Mouse (Mus musculus): ENCODE measurements around the gene Wbp2.
A peak's percentile ranks its signal among the peaks of the same experiment; 100 is the strongest.
"Not testable (repeated sequence)": the region's sequence is repeated elsewhere in the genome, so short reads cannot be mapped to it uniquely, and the experiment has no call there.

Wbp2 gene

DNA sequence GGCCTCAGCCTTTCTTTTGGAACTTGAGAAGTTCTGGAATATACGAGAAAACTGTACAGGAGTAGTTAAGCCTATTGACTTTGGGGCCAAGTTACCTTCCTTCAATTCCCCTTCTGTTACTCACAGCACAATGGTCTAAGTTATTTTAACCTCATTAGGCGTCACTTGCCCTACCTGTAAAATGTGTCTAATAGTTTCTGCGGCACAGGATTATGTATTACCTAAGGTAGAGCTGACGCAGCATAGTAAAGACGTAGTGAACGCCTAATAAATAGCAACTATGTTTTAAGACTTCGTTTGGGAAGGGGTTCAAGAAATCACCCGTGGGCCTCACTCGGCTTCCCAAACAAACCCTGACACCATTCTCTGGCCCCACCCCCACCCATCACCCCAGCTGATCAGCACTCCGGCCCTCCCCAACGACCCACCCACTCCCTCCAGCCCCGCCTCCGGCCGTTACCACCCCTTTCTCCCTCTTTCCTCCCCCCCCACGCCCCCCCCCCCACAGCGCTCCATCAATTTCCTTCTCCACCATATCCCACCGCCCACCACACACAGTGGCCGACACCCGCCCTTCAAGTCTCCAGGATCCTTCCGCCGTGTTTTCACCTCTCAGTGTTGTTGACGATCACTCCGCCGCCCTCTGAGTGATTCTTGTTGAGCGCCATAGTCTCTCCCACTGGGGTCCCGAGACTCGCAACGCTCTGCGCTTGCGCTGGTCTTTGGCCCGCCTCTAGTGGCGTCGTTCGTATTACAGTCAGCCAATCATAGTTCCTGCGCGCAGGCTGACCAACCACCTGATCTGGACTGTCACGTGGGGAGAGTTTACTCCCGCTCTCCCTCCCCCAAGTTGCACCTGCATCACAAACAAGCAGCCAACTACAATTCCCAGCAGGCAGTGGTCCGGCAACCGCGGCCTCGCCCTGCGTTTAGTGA, at the start of gene Wbp2:
Gene Wbp2, minus strand, starts transcription at position 738 of the 936 bp plus-strand sequence.
- DNase-seq = peak; percentile 99

DNA sequence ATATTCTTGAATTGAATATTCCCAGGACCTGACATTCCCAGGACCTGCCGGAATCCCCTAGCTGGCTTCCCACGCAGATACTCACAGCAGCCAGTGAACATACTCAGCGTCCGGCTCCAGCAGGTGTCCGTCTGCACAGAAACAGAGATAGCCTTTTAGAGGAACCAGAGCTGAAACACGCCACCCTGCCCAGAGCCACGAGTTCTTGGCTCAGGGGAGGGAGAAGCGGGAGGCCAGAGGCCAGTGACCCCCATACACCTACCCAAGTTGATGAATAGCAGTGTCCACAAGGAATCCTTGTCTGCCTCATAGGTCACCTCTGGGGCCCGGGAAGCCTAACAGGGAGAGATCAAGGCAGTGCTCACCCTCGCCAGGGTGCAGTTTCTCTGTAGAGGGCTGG, 47.4 kb upstream of the Wbp2 start:
- DNase-seq = no peak

DNA sequence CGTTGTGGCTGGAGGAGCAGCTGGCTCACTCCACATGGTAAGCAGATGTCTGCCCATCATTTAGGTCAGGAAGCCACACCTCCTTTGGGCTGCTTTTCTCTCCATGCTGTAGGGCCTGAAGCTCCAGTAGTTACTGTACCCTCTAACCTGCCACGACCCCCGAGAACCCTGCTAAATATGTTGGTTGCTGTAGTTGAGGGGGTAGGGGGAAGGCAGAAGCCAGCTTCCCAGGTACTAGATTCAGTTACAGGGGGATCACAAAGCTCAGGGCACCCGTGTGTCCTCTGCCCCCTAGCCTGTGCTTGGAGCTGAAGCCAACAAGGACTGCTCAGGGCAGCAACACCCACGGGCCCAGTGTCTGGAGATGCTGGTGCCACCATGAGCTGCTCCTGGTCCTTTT, 46.7 kb upstream of the Wbp2 start:
- DNase-seq = no peak

GRCm38 (mm10) chr11:116132366-116133333, 45.9 kb upstream of the Wbp2 start:
- peak; percentile 49 for DNase-seq

- peak; percentile 22 for DNase-seq
Measured at GRCm38 (mm10) chr11:116131349-116132170, 44.8 kb upstream of the Wbp2 start.

- DNase-seq = peak; percentile 94
Measured at GRCm38 (mm10) chr11:116130488-116131205, 43.9 kb upstream of the Wbp2 start, which contains the start of gene Trim65. Gene Trim65 (minus strand): TSS chr11:116131128.

DNA sequence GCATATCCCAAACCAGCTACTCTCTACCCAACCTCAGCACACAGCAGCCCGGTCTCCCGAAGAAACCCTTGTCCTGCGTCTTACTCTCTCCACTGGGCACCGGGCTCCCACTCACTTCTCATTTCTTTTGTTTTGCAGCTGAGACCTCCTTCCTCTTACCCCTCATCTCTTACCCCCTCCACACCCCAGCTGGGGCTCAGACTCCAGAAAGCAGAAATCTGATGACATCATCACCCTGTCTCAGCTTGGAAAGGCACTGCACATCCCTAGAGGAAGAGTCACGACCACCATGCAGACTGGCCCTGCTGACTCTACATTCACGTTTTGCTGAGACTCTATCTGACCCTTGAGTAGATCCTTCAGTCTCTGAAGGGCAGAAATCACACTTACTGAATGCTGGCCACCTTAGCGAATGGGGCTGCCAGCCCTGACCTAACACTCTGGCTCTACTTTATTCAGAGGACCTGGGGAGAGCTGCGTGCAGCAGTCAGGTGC, 43.2 kb upstream of the Wbp2 start:
- DNase-seq = no peak

DNA sequence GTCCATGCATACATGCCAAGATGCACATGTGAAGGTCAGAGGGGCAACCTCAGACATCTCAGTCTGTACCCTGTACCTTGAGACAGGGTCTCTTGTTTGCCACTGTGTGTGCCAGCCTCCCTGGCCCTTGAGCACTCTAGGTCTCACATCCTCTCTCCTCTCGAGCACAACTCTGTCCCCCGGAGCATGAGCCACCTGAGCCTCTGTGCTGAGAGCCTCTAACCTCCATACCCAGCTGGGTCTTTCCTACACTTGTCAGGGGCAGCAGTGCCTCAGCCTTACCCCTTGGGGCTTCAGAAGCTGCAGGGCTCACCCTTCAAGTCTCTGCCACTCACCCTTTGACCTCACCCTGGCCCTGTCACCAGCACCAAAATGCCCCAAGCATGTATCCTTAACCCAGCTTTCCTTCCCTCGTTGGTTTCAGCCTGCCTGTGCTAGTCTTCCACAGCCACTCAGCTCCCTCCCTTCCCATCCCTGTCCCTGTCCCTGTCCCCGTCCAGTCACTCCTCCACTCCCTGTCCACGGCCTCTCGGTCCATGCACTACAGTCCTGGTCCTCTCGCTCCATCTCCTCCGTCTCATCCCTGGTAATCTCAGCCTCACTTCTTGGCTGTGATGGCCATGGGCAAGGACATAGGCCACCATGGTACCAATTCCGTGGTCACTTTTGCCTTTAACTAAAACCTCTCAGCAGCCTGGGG, 42.4 kb upstream of the Wbp2 start:
- no peak for DNase-seq

DNA sequence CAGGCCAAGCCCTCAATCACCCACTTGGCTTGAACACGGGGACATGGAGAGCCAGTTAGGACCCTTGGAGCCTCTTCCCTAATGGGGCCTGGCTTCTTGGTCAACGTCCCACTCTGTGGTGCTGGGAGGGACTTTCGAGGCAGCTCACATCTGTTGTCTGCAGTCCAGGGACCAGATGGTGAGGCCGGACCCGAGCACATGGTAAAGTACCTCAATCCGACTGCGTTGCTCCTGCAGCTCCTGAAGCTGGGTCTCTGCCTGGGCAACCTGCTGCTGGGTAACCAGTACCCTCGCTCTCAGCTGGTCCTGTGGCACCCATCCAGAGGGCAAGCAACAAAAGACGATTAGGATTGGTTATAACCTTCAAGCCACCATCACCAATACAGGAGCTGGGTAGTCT, 41.2 kb upstream of the Wbp2 start:
- DNase-seq = no peak

DNA sequence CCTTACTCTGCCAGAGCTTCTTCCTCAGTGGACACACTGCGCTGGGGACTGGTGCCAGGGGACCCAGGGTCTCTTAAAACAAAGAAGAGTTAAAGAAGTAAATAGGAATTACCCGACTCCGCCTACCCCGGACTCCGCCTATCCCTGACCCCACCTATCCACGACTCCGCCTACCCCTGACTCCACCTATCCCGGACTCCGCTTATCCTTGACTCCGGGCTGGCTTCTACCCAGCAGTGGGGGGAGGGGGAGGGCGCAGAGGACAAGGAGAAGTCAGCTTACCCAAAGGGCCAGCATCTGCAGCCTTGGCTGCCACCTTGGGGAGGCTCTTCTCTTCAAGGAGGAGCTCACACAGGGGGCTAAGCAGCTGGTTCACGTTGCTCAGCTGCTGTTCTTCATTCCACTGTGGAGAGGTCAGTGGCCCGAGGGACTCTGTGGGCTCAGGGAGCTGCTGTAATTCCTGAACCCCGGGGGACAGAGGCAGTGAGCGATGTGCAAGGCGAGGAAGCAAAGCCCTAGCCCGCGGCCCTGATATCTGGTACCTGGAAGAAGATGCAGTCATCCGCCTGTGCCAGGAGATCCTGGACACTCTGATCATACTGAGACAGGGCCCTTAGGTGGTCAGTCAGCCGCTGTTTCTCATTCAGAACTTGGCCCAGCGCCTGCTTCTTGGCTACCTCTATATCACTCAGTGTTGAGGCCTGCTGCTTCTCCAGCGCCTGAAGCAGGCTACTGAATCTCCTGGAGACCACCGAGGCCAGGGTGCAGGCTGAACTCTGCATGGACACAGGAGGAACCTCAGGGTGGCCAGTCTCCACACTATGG, 40.6 kb upstream of the Wbp2 start, which contains the start of gene Trim47:
Gene Trim47, minus strand, starts transcription at position 55 of the 825 bp plus-strand sequence.
- DNase-seq = peak; percentile 89

DNA sequence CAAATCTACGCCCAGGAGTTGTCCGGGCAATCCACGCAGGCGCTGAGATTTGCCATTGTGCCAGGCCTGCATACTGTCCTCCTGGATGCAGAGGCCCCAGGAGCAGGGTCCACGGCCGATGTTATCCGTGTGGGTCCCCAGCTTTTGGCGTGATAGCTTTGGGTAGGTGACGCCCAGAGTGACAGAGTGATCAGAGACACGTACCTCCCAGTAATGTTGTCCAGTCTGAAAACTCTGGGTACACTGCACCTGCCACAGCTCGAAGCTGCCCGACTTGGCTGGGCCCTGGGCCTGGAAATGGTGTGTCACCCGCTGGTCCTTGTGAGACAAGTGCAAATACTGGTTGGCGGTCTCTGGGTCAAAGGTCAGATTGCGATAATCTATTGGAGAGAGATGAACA, 39.5 kb upstream of the Wbp2 start:
- no peak for DNase-seq

- DNase-seq = not testable (repeated sequence)
Measured at GRCm38 (mm10) chr11:116121731-116122245, 35.0 kb upstream of the Wbp2 start.

DNA sequence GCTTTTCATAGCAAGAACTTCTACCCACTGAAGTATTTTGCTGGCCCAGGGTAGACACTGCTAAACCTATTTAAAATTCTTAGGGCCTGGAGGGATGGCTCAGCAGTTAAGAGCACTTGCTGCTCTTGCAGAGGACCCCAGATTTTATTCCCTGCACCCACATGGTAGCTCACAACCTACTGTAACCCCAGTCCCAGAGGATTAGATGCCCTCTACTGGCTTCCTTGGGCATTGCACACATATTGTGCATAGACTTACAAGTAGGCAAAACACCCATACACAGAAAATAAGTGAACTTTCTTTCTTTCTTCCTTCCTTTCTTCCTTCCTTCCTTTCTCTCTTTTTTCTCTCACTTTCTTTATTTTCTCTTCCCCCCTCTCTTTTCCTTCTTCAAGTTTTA, 31.0 kb upstream of the Wbp2 start:
- no peak for DNase-seq

DNA sequence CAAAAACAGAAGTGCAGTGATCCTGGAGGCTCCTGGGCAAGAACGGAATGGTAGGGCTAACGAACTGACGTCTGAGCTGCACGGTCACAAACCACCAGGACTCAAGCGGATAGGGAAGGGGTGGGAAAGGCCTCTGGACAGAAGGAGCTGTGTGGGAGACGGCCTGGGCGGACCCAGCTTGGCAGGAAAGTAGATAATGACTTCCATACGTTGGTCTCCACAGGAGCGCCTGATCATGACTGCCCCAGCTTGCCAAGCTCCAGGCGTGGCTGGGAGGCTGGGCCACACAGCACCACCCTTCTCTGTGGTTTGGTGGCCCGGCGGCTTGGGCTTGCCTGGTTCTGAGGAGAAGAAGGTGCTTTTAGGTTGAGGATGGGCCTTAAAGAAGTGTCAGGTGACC, 30.4 kb upstream of the Wbp2 start:
- DNase-seq = no peak

GRCm38 (mm10) chr11:116111611-116112203, 24.9 kb upstream of the Wbp2 start:
- DNase-seq = no peak

GRCm38 (mm10) chr11:116111067-116111466, 24.3 kb upstream of the Wbp2 start:
- DNase-seq = no peak

GRCm38 (mm10) chr11:116110540-116110939, 23.7 kb upstream of the Wbp2 start:
- peak; percentile 59 for DNase-seq

DNA sequence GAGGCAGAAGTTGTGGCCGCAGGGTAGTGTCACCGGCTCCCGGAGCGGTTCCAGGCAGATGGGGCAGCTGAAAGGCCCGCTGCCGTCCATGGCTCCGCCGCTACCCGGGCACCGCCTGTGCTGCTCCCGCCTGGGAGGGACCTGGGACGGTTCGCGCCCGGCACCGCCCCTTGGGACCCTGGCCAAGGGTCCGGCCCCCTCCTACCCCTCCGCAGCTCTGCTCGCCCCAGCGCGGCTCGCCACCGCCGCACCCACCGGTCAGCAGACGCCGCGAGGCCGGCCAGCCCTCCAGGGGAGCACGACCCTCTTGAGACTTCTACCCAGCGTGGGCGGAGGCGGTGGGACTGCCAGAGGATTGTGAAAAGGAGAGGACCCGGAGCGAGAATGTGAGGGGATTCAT, 23.3 kb upstream of the Wbp2 start:
- peak; percentile 91 for DNase-seq

DNA sequence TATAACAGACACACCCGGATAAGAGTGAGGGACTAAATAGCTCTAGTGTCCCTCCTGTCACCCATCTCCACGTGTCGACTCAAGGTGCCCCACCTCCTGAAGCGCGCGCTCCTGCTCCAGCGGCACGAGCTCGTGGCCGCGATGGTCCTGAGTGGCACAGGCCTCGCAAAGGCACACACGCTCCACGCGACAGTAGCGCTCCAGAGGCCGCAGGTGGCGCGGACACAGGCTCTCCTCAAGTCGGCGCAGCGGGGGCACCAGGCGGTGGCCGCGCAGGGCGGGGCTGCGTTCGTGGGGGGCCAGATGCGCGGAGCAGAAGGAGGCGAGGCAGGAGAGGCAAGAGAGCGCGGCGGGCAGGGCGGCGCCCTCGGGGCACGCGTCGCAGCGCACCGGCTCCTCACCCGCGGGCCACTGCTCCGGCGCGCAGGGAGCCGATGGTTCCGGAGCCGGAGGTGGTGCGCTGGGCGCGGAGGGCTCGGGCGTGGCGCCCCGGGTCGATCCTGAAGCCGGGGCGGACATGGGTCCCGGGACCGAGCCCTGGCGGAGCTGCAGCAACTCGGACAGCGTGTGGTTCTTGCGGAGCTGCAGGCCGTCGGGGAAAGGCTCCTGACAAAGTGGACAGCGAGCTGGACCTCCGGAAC, 22.8 kb upstream of the Wbp2 start:
- DNase-seq = peak; percentile 61
